Mouse (Mus musculus) limb, embryonic 12.5 days (tissue): Measurements from ENCODE around the gene Akap8l. TPM values are rescaled to one million over a fixed set of nuclear protein-coding genes. Genes with fewer than 3 reads are reported as not detected.

ENCODE experiments used
- ATAC-seq: fragments of 200-750 bp; cut with Nextera tagmentation; 2 replicates; pipeline ENCODE4 v1.8.0; 2017; ENCODE audit warnings: low read depth, moderate TSS enrichment; ENCODE audit not compliant: insufficient number of reproducible peaks, insufficient read depth, low FRiP score, low TSS enrichment
- H3K27ac ChIP-seq: fragments of 300-500 bp; sonication (generic); 2 replicates; pipeline ENCODE4 v1.5.1; 2016; ENCODE audit warnings: mild to moderate bottlenecking, moderate library complexity
- H3K27me3 ChIP-seq: fragments of 300-500 bp; sonication (generic); 2 replicates; pipeline ENCODE4 v1.6.1; 2016; ENCODE audit warnings: mild to moderate bottlenecking, moderate library complexity
- H3K36me3 ChIP-seq: fragments of 300-500 bp; sonication (generic); 2 replicates; pipeline ENCODE4 v1.6.1; 2016; ENCODE audit warnings: mild to moderate bottlenecking, moderate library complexity
- H3K4me1 ChIP-seq: fragments of 300-500 bp; sonication (generic); replicated peaks from 2 replicates; pipeline ENCODE4 v1.6.1; 2016
- H3K4me2 ChIP-seq: fragments of 300-500 bp; sonication (generic); 2 replicates; pipeline ENCODE4 v1.6.1; 2016; ENCODE audit warnings: mild to moderate bottlenecking, moderate library complexity
- H3K4me3 ChIP-seq: fragments of 300-500 bp; sonication (generic); replicated peaks from 2 replicates; pipeline ENCODE4 v1.5.1; 2016; ENCODE audit warnings: mild to moderate bottlenecking
- H3K9ac ChIP-seq: fragments of 300-500 bp; sonication (generic); replicated peaks from 2 replicates; pipeline ENCODE4 v1.6.1; 2016; ENCODE audit warnings: mild to moderate bottlenecking, moderate library complexity
- H3K9me3 ChIP-seq: fragments of 300-500 bp; sonication (generic); 2 replicates; pipeline ENCODE4 v1.6.1; 2016; ENCODE audit warnings: mild to moderate bottlenecking, moderate library complexity
- WGBS: fragments of 180-500 bp; shearing (Covaris S2); methylation state at CpG from one replicate; pipeline ENCODE4 v1.1.7; 2016; 5-methylcytosine and 5-hydroxymethylcytosine counted together
- polyA plus RNA-seq: library from polyadenylated mRNA; unstranded; fragments of >200 nt; fragmentation: Nextera tagmentation; extraction: Ambion mirVana; gene quantifications from 2 replicates; pipeline ENCODE4 v1.2.1, GENCODE M21; 2016

The Akap8l gene
- polyA plus RNA-seq, 1 experiment from 2014 or later = 120 TPM

DNA sequence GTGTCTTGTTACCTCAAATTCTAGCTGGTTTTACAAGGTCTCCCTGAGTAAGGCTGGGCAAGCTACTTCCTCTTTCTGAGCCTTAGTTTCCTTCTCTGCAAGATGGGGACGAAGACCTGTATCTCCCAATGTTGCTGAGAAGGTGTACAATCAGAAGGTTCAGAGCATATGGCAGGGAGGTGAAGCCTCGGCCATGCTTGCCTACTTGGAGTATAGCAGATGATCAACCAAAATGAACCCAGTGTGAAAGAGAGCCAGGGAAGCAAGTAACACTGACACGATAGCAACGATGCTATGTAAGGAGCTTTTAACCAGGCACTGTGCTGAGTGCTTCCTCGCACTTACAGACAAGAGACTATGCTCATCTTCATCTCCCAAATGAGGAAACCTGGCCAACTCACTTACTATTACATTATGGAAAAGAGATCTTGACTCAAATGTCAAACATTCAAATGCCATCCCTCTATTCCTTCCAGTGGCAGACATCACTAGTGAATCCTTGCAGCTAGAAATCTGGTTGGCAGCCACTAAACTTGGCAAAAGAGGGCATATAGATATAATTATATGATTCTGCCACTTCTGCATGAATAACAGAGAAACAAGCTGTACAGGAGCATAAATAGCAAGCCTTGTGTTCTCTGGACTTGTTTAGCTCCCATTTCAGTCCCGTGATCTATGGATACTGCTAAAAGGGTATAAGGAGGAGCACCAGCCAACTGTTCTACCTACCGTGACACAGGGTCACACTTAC, 8.0 kb upstream of the Akap8l start:
- ATAC-seq = no peak
- Histone ChIP-seq H3K9ac (no peak overlapping the region), H3K4me1 (peaks cover 10% of the 10 kb centered on the region), H3K4me3 (no peak overlapping the region), H3K9me3 (no peaks in the 10 kb centered on the region), H3K27me3 (no peaks in the 10 kb centered on the region), H3K4me2 (no peak overlapping the region), H3K27ac (no peak overlapping the region), H3K36me3 (peaks cover 96% of the 10 kb centered on the region)
- WGBS = 92% methylated on average over 7 of the region's 7 CpGs

DNA sequence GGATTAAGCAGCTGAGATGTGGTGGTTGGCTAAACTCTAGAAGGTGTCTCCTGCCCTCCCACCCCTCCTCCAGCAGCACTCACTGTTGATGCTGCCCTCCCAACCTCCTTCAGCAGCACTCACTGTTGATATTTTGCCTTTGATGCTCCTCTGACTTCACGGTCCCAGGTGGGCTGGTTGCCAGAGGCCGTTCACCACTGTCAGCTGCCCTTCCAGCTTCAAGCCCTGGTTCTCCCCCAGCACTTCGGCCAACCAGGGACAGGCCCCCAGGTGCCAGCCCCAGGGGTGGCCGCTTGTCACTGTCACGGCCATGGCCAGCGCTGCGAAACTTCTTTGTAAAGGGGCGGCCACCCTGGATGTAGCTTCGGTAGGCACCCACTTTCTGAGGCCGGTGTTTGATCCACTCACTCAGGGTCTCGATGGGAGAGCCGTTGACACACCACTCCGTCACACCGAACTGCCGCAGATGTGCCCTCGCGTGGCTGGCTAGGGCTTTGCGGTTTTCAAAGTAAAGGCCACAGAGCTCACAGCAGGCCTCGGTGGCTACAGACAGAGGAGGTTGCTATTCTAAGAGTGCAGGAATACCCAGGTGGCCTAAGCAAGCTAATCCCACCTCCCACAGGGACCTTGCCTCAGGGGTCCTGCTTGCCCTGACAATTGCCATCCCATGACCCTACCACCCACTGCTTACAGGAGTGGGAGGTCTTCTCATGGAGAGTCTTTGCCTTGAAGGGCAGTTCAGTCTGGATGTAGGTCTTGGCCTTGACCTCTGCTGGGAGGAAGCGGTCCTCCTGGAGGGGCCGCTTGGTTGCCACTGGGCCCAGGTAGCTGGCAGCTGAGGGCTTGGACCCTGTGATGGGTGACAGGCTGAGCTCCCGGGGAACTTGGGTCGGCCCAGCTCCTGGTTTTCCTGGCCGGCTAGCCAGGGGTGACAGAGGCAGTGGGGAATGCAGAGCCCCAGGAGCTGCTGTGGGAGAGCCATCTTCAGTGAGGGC, 6.7 kb upstream of the Akap8l start:
- no peaks in the 10 kb centered on the region for H3K9me3 ChIP-seq
- no peak overlapping the region for H3K9ac ChIP-seq
- peaks cover 93% of the 10 kb centered on the region for H3K36me3 ChIP-seq
- H3K4me3 ChIP-seq = no peak overlapping the region
- no peaks in the 10 kb centered on the region for H3K27me3 ChIP-seq
- no peak overlapping the region for H3K27ac ChIP-seq
- no peak for ATAC-seq
- no peaks in the 10 kb centered on the region; the same call in 1 of the 2 replicates for H3K4me1 ChIP-seq
- no peak overlapping the region for H3K4me2 ChIP-seq
- WGBS = 88% methylated on average over 24 of the region's 24 CpGs

DNA sequence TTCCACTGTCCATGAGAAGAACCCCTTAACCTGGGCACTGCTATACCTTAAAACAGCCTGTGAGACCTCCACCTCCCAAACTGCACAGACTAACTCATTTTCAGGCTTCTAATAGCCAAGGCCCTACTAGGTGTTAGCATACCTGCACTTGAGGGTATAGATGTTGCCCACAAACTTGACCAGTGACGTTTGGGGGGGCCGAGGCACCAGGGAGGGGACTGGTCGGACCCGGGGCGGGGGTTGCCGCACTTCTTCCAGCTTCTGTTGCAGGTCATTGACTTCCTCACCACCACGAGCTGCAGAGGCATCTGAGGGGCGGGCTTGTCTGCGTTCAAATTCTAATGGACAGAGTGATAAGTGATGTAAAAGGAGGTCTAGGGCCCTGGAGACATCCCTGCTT, 5.9 kb upstream of the Akap8l start:
- 92% methylated on average over 9 of the region's 9 CpGs for WGBS
- peaks cover 85% of the 10 kb centered on the region for H3K36me3 ChIP-seq
- no peak overlapping the region for H3K4me3 ChIP-seq
- no peaks in the 10 kb centered on the region for H3K4me1 ChIP-seq
- no peak for ATAC-seq
- no peak overlapping the region for H3K9ac ChIP-seq
- H3K27me3 ChIP-seq = no peaks in the 10 kb centered on the region
- no peak overlapping the region for H3K4me2 ChIP-seq
- H3K9me3 ChIP-seq = no peaks in the 10 kb centered on the region
- no peak overlapping the region for H3K27ac ChIP-seq

DNA sequence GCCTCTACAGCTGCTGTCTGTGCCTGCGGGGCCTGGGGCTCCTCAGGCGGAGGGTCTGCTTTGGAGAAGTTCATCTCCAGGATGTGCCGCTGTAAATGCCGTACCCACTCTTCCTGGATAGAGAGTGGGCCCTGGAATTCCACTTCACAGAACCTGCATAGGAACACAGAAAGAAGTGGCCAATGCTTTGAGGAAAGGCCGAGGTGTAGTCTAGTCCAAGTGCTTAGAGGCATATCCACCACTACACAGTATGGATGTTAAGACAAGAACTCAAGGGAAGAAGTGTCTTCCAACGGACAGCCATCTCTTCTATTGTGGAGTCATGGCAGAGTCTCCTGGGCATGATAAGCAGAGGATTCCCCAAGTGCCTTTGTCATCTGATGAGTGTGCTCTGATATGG, 4.6 kb upstream of the Akap8l start:
- WGBS = 92% methylated on average over 6 of the region's 6 CpGs
- peaks cover 73% of the 10 kb centered on the region for H3K36me3 ChIP-seq
- no peaks in the 10 kb centered on the region for H3K27me3 ChIP-seq

DNA sequence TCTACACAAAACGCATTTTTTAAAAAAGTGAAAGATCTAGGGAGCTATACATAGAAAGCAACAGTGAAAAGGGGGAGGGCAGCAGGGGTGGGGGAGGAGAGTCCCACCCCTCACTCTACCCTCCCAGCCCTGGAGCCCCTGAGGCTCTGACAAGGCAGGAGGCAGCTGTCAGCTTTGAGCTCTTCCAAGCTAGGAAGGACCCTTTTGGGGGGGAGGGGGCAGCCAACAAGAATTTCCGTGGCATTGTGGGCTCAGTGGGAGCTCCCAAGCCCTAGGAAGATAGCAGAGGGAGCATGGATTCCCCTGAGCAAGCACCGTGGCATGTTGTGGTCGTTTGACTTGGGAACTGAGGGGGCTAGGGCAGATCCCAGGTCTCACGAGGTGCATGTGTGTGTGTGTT, 3.8 kb upstream of the Akap8l start:
- Histone ChIP-seq H3K27me3 (no peaks in the 10 kb centered on the region), H3K4me2 (no peak overlapping the region), H3K36me3 (peaks cover 65% of the 10 kb centered on the region), H3K4me3 (no peak overlapping the region), H3K4me1 (peaks cover 7% of the 10 kb centered on the region), H3K27ac (no peak overlapping the region), H3K9me3 (no peaks in the 10 kb centered on the region), H3K9ac (no peak overlapping the region)
- 71% methylated on average over 5 of the region's 5 CpGs for WGBS
- ATAC-seq = no peak

More for the DNA sequence above, 4.6 kb upstream of the Akap8l start:
- H3K27ac ChIP-seq = no peak overlapping the region
- no peaks in the 10 kb centered on the region for H3K9me3 ChIP-seq
- H3K4me2 ChIP-seq = no peak overlapping the region
- no peaks in the 10 kb centered on the region for H3K4me1 ChIP-seq
- no peak overlapping the region for H3K4me3 ChIP-seq
- no peak for ATAC-seq
- no peak overlapping the region for H3K9ac ChIP-seq

DNA sequence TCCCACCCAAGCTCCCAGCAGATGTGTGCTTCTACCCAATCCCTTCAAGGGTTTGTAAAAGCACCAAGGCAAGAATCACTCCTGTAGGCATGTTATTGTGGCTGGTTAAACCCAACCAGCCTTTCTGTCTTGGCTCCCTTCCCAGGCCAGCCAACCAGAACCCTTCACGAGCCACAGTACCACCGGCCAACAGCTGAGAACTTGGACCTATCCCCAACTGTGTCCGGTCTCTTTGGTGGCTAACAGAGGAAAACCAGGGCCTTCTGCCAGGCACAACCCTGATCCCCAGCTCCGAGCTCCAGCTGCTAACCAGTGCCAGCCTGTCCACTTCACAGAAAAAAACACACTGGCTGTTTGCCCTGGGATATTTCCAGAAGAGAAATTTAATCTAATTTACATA, 3.3 kb upstream of the Akap8l start:
- ATAC-seq = no peak
- peaks cover 60% of the 10 kb centered on the region for H3K36me3 ChIP-seq

DNA sequence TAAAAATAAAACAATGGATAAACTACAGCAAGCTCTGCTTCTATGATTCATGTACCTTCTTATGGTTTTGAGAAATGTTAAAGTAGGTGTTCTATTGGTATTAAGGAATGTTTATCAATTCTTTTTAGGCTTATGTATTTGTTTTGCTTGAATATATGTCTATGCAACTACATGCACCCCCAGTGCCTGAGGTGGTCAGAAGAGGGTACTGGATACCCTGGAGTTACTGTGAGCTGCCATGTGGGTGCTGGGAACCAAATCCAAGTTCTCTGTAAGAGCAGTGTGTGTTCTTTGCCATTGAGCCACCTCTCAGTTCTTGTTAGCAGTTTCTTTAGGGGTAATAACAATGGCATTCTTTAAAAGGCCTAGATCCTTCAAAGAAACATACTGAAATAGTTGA, 1.3 kb upstream of the Akap8l start:
- no peak for ATAC-seq
- Histone ChIP-seq H3K27ac (no peak overlapping the region), H3K9ac (no peak overlapping the region), H3K9me3 (no peaks in the 10 kb centered on the region), H3K4me3 (no peak overlapping the region), H3K4me1 (peaks cover 18% of the 10 kb centered on the region), H3K27me3 (no peaks in the 10 kb centered on the region), H3K4me2 (no peak overlapping the region), H3K36me3 (peaks cover 40% of the 10 kb centered on the region)

More for the DNA sequence above, 3.3 kb upstream of the Akap8l start:
- H3K9me3 ChIP-seq = no peaks in the 10 kb centered on the region
- peaks cover 13% of the 10 kb centered on the region for H3K4me1 ChIP-seq
- no peak overlapping the region for H3K4me3 ChIP-seq
- no peaks in the 10 kb centered on the region for H3K27me3 ChIP-seq
- H3K4me2 ChIP-seq = no peak overlapping the region
- no peak overlapping the region for H3K27ac ChIP-seq
- WGBS = 98% methylated on average over 4 of the region's 4 CpGs
- H3K9ac ChIP-seq = no peak overlapping the region

DNA sequence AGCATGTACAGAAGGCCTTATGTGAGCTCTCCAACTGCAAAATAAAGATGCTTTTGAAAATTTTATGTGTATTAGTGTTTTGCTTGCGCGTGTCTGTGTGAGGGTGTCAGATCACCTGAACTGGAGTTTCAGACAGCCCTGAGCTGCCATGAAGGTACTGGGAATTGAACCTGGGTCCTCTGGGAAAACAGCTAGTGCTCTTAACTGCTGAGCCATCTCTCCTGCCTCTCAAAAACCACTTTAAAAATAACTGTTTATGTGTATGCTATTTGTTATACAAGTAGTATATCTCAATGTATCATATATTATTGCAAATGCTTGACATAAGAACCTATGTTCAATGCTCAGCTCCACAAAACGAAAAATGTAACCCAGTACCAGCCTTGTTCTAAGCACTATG, 862 bp upstream of the Akap8l start:
- peaks cover 18% of the 10 kb centered on the region for H3K4me1 ChIP-seq
- peak overlapping the region; percentile 64 for H3K4me2 ChIP-seq
- 67% methylated on average over 3 of the region's 3 CpGs for WGBS
- H3K27me3 ChIP-seq = no peaks in the 10 kb centered on the region
- H3K27ac ChIP-seq = no peak overlapping the region
- no peak overlapping the region for H3K9ac ChIP-seq
- no peak overlapping the region; the same call in 1 of the 2 replicates for H3K4me3 ChIP-seq
- peaks cover 35% of the 10 kb centered on the region for H3K36me3 ChIP-seq
- no peak for ATAC-seq
- H3K9me3 ChIP-seq = no peaks in the 10 kb centered on the region

DNA sequence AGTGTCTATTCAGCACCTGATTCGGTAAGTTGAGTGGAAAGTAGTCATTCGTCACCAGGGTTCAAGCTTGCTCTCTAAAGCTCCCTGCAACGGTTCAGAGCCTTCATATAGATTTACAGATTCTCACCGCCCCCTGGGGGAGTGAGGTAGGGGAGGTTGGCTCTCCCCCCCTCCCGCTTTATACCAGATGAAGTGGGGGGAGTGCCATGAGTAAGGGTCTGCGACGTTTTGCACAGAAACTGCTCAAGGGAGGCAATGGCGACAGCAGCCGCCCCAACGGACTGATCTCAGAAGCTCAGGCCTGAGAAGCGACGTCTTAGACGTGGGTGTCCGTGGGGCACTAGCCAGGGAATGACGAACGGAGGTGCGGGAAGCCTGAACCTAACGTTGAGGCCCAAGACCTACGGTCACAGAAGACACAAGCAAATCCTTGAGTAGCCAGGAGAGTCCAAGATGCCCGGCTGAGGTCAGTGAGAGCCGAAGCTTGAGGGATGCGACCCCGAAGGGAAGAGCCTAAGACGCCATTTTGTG, 491 bp downstream of the Akap8l start:
- Histone ChIP-seq H3K4me1 (peaks cover 18% of the 10 kb centered on the region), H3K36me3 (peaks cover 25% of the 10 kb centered on the region), H3K4me3 (peak overlapping the region; percentile 81), H3K27me3 (no peaks in the 10 kb centered on the region), H3K4me2 (peak overlapping the region; percentile 84), H3K9ac (peak overlapping the region; percentile 76), H3K27ac (peak overlapping the region; percentile 47; the same call in 1 of the 2 replicates), H3K9me3 (no peaks in the 10 kb centered on the region)
- under 1% methylated on average over 24 of the region's 24 CpGs for WGBS
- no peak; the same call in 1 of the 2 replicates for ATAC-seq

DNA sequence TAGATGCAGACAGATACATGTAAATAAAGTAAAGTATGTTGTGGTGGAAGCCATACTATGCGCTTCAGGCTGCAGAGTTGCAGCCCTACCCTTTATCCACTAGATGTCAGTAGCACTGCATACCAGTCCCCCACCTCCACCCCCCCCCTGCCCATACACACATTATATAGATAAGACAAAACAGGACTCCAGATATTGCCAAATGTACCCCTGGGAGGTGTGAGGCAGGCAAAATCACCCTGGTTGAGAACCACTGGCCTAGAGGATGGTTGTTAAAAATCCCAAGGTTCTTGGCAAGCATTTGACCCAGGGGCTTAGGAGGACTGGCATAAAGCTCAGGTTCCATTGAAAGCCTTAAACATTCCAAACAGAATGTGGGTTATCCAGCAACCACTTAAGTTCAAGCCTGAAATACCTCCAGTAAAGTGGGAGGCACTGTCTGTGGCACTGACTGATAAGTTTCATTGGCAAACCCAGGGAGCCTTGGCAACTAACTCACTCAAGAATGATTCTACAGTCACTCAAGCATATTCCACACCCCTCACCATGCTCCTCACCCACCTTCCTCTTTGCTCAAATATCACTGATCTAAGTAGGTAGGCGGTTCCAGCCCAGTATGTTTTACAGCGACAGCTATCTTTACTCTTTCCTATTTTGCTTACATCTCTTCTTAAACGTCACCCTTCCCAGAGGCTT, 1.2 kb downstream of the Akap8l start:
- H3K27me3 ChIP-seq = no peaks in the 10 kb centered on the region
- WGBS = 19% methylated on average over 4 of the region's 4 CpGs
- H3K9me3 ChIP-seq = no peaks in the 10 kb centered on the region
- H3K4me2 ChIP-seq = peak overlapping the region; percentile 84
- peaks cover 25% of the 10 kb centered on the region for H3K36me3 ChIP-seq
- H3K27ac ChIP-seq = peak overlapping the region; percentile 41
- H3K4me3 ChIP-seq = peak overlapping the region; percentile 81
- no peak for ATAC-seq
- H3K9ac ChIP-seq = peak overlapping the region; percentile 76; the same call in 1 of the 2 replicates
- H3K4me1 ChIP-seq = peaks cover 18% of the 10 kb centered on the region
